Mouse (Mus musculus): ENCODE data around the gene Plekhg2.

GRCm38 (mm10) chr7:28347746-28348145, 24.7 kb downstream of the Plekhg2 start:
- no peak for TF ChIP-seq CTCF (IDR thresholded peaks at IDR 0.05; ENCODE audit: insufficient read depth, low read depth, low read length)
- no peak for TF ChIP-seq POLR2A (IDR thresholded peaks at IDR 0.05; ENCODE audit: insufficient read depth, low read depth, low read length)
